Mouse (Mus musculus) heart, postnatal 14 days (tissue): Measurements from ENCODE around the gene Amph. TPM values are rescaled to one million over a fixed set of nuclear protein-coding genes. Genes with fewer than 3 reads are reported as not detected.
"Not testable (repeated sequence)": the region's sequence is repeated elsewhere in the genome, so short reads cannot be mapped to it uniquely, and the experiment has no call there.

Experiments used
- DNase-seq, 2 experiments: peaks; one replicate each; pipeline ENCODE4 v3.0.0; 2021 to 2022
- intact Hi-C: fragments of 180-260 bp; cut with DNase I; formaldehyde crosslinking; loops from one replicate; pipeline ENCODE4 v1.15.1; 2025
- total RNA-seq, 2 experiments: library from RNA; stranded (reverse); gene quantifications; 2 replicates each; pipeline ENCODE4 v1.2.3; 2021

Amph gene
- total RNA-seq, 2 experiments from 2014 or later, result 0.90 to 1.5 TPM

- intact Hi-C loops, result no loop called here
- DNase-seq, result peak in 1 of 2 experiments; percentile 8
Observed at GRCm38 (mm10) chr13:19022310-19022709, 74.3 kb downstream of the Amph start.

GRCm38 (mm10) chr13:19025091-19025688 lies 77.2 kb downstream of the Amph start:
- intact Hi-C loops, result no loop called here

GRCm38 (mm10) chr13:19025906-19026305 lies 77.9 kb downstream of the Amph start:
- DNase-seq, result no peak
- intact Hi-C loops, result no loop called here

More at GRCm38 (mm10) chr13:19025091-19025688, 77.2 kb downstream of the Amph start:
- no peak for DNase-seq

GRCm38 (mm10) chr13:19026923-19027322 lies 78.9 kb downstream of the Amph start:
- DNase-seq, result no peak
- intact Hi-C loops, result no loop called here

- intact Hi-C loops, result no loop called here
- no peak for DNase-seq
Observed at GRCm38 (mm10) chr13:19027766-19028350, 79.9 kb downstream of the Amph start.

- intact Hi-C loops, result no loop called here
- no peak for DNase-seq
Observed at GRCm38 (mm10) chr13:19031916-19032688, 84.1 kb downstream of the Amph start.

- intact Hi-C loops, result no loop called here
Observed at GRCm38 (mm10) chr13:19052090-19052489, 104.1 kb downstream of the Amph start.

GRCm38 (mm10) chr13:19054504-19054903 lies 106.5 kb downstream of the Amph start:
- DNase-seq, result no peak
- intact Hi-C loops, result no loop called here

More at GRCm38 (mm10) chr13:19052090-19052489, 104.1 kb downstream of the Amph start:
- DNase-seq, result no peak

GRCm38 (mm10) chr13:19072261-19072660 lies 124.3 kb downstream of the Amph start:
- DNase-seq, result no peak
- intact Hi-C loops, result no loop called here

- intact Hi-C loops, result no loop called here
- DNase-seq, result no peak
Observed at GRCm38 (mm10) chr13:19077427-19077826, 129.4 kb downstream of the Amph start.

GRCm38 (mm10) chr13:19081932-19082331 lies 133.9 kb downstream of the Amph start:
- intact Hi-C loops, result no loop called here
- DNase-seq, result no peak

GRCm38 (mm10) chr13:19094571-19094970 lies 146.6 kb downstream of the Amph start:
- intact Hi-C loops, result no loop called here
- DNase-seq, result no peak

GRCm38 (mm10) chr13:19097117-19097516 lies 149.1 kb downstream of the Amph start:
- intact Hi-C loops, result no loop called here
- no peak for DNase-seq

GRCm38 (mm10) chr13:19101889-19102402 lies 153.9 kb downstream of the Amph start:
- intact Hi-C loops, result loop anchor here (10.0 kb wide), 1 partner anchor 237 kb away; no protein-coding TSS in a partner anchor
- DNase-seq, result no peak

- DNase-seq, result no peak
- intact Hi-C loops, result loop anchor here (10.0 kb wide), 1 partner anchor 242 kb away; no protein-coding TSS in a partner anchor
Observed at GRCm38 (mm10) chr13:19106418-19106817, 158.4 kb downstream of the Amph start.

- no peak for DNase-seq
- intact Hi-C loops, result loop anchor here (10.0 kb wide), 1 partner anchor 245 kb away; no protein-coding TSS in a partner anchor
Observed at GRCm38 (mm10) chr13:19109331-19109730, 161.3 kb downstream of the Amph start.

- DNase-seq, result no peak
- intact Hi-C loops, result no loop called here
Observed at GRCm38 (mm10) chr13:19113034-19113922, 165.3 kb downstream of the Amph start.

- DNase-seq, intact Hi-C loops: not testable (repeated sequence)
Observed at GRCm38 (mm10) chr13:19114761-19115160, 166.8 kb downstream of the Amph start.

GRCm38 (mm10) chr13:19126912-19127552 lies 179.0 kb downstream of the Amph start:
- no peak for DNase-seq
- intact Hi-C loops, result no loop called here
